Mouse (Mus musculus) cerebellum, adult 2 months (tissue): ENCODE measurements at regions not wholly inside any gene's neighbourhood (a gene's known extent, or its start where the extent isn't known, plus 50 kb on each side); places are given as distances from the start of the nearest gene placed in this dataset.

Experiments used
- CTCF ChIP-seq: fragments of 200-500 bp; IDR thresholded peaks from 2 replicates; pipeline ENCODE4 v1.5.1; 2011; ENCODE audit warnings: low read depth, mild to moderate bottlenecking, control low read depth, low read length, moderate library complexity, borderline replicate concordance; ENCODE audit not compliant: insufficient read depth
- POLR2A ChIP-seq: fragments of 200-500 bp; IDR thresholded peaks from 2 replicates; pipeline ENCODE4 v1.6.1; 2011; ENCODE audit warnings: low read length, control low read depth, borderline replicate concordance; ENCODE audit not compliant: insufficient read depth

GRCm38 (mm10) chr1:137372236-137372635 is 412.0 kb upstream of the Nr5a2 start:
- TF ChIP-seq CTCF (no peak), POLR2A (no peak)
